Mouse (Mus musculus): ENCODE measurements around the gene Cyp46a1. TPM values are rescaled to one million over a fixed set of nuclear protein-coding genes. Genes with fewer than 3 reads are reported as not detected.

Gene Cyp46a1
- polyA plus RNA-seq, 1 experiment: not detected

GRCm38 (mm10) chr12:108349026-108349425 lies 14.8 kb downstream of the Cyp46a1 start:
- no peak overlapping the region for H3K4me3 ChIP-seq (replicated peaks)
- no peaks in the 10 kb centered on the region for H3K36me3 ChIP-seq (ENCODE audit: control insufficient read depth)
- TF ChIP-seq TAL1 (IDR thresholded peaks at IDR 0.05; ENCODE audit: low read length) (no peak), GATA1 (IDR thresholded peaks at IDR 0.05; ENCODE audit: low read length) (no peak)
- no peaks in the 10 kb centered on the region for H3K4me1 ChIP-seq (ENCODE audit: control insufficient read depth)
- H3K27me3 ChIP-seq (ENCODE audit: control insufficient read depth): peaks cover 28% of the 10 kb centered on the region
- no peaks in the 10 kb centered on the region; the same call in 1 of the 2 replicates for H3K9me3 ChIP-seq (ENCODE audit: control insufficient read depth, low read length)

GRCm38 (mm10) chr12:108350931-108351330 lies 16.8 kb downstream of the Cyp46a1 start:
- Histone ChIP-seq H3K4me1 (ENCODE audit: control insufficient read depth) (no peaks in the 10 kb centered on the region), H3K27me3 (ENCODE audit: control insufficient read depth) (peaks cover 31% of the 10 kb centered on the region), H3K9me3 (ENCODE audit: control insufficient read depth, low read length) (peaks cover 3% of the 10 kb centered on the region), H3K36me3 (ENCODE audit: control insufficient read depth) (no peaks in the 10 kb centered on the region), H3K4me3 (replicated peaks) (no peak overlapping the region)
- no peak for TF ChIP-seq GATA1 (IDR thresholded peaks at IDR 0.05; ENCODE audit: low read length)
- no peak for TF ChIP-seq TAL1 (IDR thresholded peaks at IDR 0.05; ENCODE audit: low read length)

DNA sequence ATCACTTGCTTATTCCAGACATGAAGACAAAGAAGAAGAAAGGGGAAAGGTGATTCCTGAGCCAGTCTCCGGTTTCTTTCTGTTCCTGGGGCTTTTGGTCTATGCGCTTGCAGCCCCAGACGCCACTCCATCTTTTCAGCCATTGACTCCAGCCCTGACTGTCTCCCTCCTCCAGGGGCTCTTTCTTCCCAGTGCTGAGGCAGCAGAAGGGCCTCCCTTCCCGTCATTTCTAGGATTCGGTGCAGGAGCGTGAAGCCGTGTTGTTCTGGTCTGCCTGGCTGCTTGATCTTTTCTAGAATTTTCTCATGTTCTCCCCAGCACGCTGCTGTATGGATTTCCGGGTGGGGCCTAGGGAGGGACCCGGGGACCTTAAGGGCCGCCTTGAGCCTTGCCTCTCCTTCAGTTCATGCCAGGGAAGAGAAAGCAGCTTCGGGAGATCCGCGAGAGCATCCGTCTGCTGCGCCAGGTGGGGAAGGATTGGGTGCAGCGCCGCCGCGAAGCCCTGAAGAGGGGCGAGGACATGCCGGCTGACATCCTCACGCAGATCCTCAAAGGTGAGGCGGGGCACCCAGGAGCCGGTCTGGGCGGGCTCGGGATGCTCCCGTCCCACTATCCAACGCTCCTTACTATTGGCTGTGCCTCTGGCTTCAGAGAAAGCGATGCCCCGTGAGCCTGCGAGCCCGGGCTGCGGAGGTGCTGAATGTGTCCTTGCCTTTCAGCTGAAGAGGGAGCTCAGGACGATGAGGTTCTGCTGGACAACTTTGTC lies 18.4 kb downstream of the Cyp46a1 start:
- no peak overlapping the region for H3K4me3 ChIP-seq (replicated peaks)
- peaks cover 4% of the 10 kb centered on the region for H3K9me3 ChIP-seq (ENCODE audit: control insufficient read depth, low read length)
- TF ChIP-seq GATA1 (IDR thresholded peaks at IDR 0.05; ENCODE audit: low read length) (no peak), TAL1 (IDR thresholded peaks at IDR 0.05; ENCODE audit: low read length) (no peak)
- H3K27me3 ChIP-seq (ENCODE audit: control insufficient read depth): peaks cover 31% of the 10 kb centered on the region
- H3K4me1 ChIP-seq (ENCODE audit: control insufficient read depth): no peaks in the 10 kb centered on the region
- no peaks in the 10 kb centered on the region for H3K36me3 ChIP-seq (ENCODE audit: control insufficient read depth)

DNA sequence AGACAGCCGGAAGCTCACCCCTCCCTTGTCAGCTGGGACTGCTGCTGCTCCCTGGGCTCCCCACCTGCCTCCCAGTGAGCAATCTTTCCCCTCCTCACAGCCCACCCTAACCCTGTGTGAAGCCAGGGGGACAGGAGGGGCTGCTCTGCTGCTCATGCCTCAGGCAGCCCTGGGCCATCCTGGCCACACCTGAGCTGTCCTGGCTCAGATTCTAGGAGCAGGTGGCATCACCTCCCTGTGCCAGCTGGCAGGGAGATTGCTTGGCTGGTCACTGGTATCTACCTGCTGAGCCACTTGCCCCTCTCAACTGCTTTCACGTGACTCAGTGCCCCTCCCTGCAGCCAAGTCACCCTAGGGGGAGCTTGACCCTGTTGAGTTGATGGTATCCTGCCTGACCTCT lies 20.1 kb downstream of the Cyp46a1 start:
- no peak for TF ChIP-seq TAL1 (IDR thresholded peaks at IDR 0.05; ENCODE audit: low read length)
- no peak for TF ChIP-seq GATA1 (IDR thresholded peaks at IDR 0.05; ENCODE audit: low read length)
- H3K9me3 ChIP-seq (ENCODE audit: control insufficient read depth, low read length): peaks cover 4% of the 10 kb centered on the region
- no peaks in the 10 kb centered on the region for H3K4me1 ChIP-seq (ENCODE audit: control insufficient read depth)
- H3K4me3 ChIP-seq (replicated peaks): no peak overlapping the region
- H3K36me3 ChIP-seq (ENCODE audit: control insufficient read depth): no peaks in the 10 kb centered on the region
- peaks cover 29% of the 10 kb centered on the region for H3K27me3 ChIP-seq (ENCODE audit: control insufficient read depth)

- Histone ChIP-seq H3K9me3 (ENCODE audit: control insufficient read depth, low read length) (peaks cover 4% of the 10 kb centered on the region), H3K4me3 (replicated peaks) (no peak overlapping the region), H3K36me3 (ENCODE audit: control insufficient read depth) (no peaks in the 10 kb centered on the region), H3K4me1 (ENCODE audit: control insufficient read depth) (no peaks in the 10 kb centered on the region), H3K27me3 (ENCODE audit: control insufficient read depth) (peaks cover 29% of the 10 kb centered on the region)
- TF ChIP-seq TAL1 (IDR thresholded peaks at IDR 0.05; ENCODE audit: low read length) (no peak), GATA1 (IDR thresholded peaks at IDR 0.05; ENCODE audit: low read length) (no peak)
Observed at GRCm38 (mm10) chr12:108355271-108355670, 21.1 kb downstream of the Cyp46a1 start.

- no peak overlapping the region for H3K4me3 ChIP-seq (replicated peaks)
- peaks cover 4% of the 10 kb centered on the region for H3K9me3 ChIP-seq (ENCODE audit: control insufficient read depth, low read length)
- peaks cover 29% of the 10 kb centered on the region for H3K27me3 ChIP-seq (ENCODE audit: control insufficient read depth)
- no peaks in the 10 kb centered on the region for H3K4me1 ChIP-seq (ENCODE audit: control insufficient read depth)
- TF ChIP-seq TAL1 (IDR thresholded peaks at IDR 0.05; ENCODE audit: low read length): no peak
- TF ChIP-seq GATA1 (IDR thresholded peaks at IDR 0.05; ENCODE audit: low read length): no peak
- no peaks in the 10 kb centered on the region for H3K36me3 ChIP-seq (ENCODE audit: control insufficient read depth)
Observed at GRCm38 (mm10) chr12:108355986-108356385, 21.8 kb downstream of the Cyp46a1 start.

DNA sequence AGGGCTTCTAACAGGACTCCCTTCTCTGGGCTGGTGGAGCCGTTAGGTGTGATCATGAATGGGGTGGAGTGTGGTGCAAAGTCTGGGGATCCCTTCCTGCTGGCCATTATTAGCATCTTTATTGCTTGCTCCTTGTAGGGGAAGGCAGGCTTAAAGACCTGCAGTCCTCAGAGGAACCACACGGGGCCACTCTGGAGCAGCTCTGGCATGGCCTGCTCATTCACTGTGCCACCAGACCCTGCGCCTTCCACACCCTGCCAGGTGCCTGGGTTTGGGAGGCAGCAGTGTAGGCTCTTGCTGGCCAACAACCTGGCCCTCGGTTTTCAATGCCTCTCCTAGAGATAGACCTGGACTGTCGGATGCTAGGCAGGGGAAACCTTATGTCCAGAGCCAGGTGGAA lies 29.6 kb downstream of the Cyp46a1 start:
- Histone ChIP-seq H3K4me3 (replicated peaks) (no peak overlapping the region), H3K27me3 (ENCODE audit: control insufficient read depth) (no peaks in the 10 kb centered on the region), H3K36me3 (ENCODE audit: control insufficient read depth) (no peaks in the 10 kb centered on the region), H3K9me3 (ENCODE audit: control insufficient read depth, low read length) (no peaks in the 10 kb centered on the region), H3K4me1 (ENCODE audit: control insufficient read depth) (no peaks in the 10 kb centered on the region)
- TF ChIP-seq TAL1 (IDR thresholded peaks at IDR 0.05; ENCODE audit: low read length) (no peak), GATA1 (IDR thresholded peaks at IDR 0.05; ENCODE audit: low read length) (no peak)

- H3K9me3 ChIP-seq (ENCODE audit: control insufficient read depth, low read length): no peaks in the 10 kb centered on the region
- no peak overlapping the region for H3K4me3 ChIP-seq (replicated peaks)
- H3K36me3 ChIP-seq (ENCODE audit: control insufficient read depth): no peaks in the 10 kb centered on the region
- H3K27me3 ChIP-seq (ENCODE audit: control insufficient read depth): no peaks in the 10 kb centered on the region
- TF ChIP-seq TAL1 (IDR thresholded peaks at IDR 0.05; ENCODE audit: low read length) (no peak), GATA1 (IDR thresholded peaks at IDR 0.05; ENCODE audit: low read length) (no peak)
- no peaks in the 10 kb centered on the region for H3K4me1 ChIP-seq (ENCODE audit: control insufficient read depth)
Observed at GRCm38 (mm10) chr12:108365340-108365739, 31.2 kb downstream of the Cyp46a1 start.

DNA sequence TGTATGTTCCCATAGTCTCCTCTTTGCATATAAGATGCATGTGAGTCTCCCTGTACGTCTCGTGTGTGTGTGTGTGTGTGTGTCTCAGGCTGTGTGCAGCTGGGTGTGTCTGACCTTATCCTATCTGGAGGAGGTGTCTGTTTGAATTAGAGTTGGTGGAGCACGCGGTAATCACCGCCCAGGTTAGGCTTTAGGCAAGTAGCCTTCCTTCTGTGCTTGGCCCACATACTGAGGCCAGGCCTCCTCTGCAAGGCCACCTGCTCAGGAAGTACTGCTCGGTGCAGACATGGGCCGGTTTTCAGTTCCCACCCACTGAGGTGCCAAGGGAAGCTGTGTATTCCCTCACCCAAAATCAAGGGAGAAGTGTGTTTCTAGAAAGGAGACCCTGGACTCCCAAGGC lies 31.7 kb downstream of the Cyp46a1 start:
- no peaks in the 10 kb centered on the region for H3K9me3 ChIP-seq (ENCODE audit: control insufficient read depth, low read length)
- H3K27me3 ChIP-seq (ENCODE audit: control insufficient read depth): no peaks in the 10 kb centered on the region
- H3K4me1 ChIP-seq (ENCODE audit: control insufficient read depth): no peaks in the 10 kb centered on the region
- TF ChIP-seq GATA1 (IDR thresholded peaks at IDR 0.05; ENCODE audit: low read length): no peak
- no peak for TF ChIP-seq TAL1 (IDR thresholded peaks at IDR 0.05; ENCODE audit: low read length)
- no peaks in the 10 kb centered on the region for H3K36me3 ChIP-seq (ENCODE audit: control insufficient read depth)
- H3K4me3 ChIP-seq (replicated peaks): no peak overlapping the region
